Mouse (Mus musculus): Measurements from ENCODE around the gene Arhgef38. TPM values are rescaled to one million over a fixed set of nuclear protein-coding genes. Genes with fewer than 3 reads are reported as not detected.

Gene Arhgef38
- polyA plus RNA-seq, 1 experiment: not detected

DNA sequence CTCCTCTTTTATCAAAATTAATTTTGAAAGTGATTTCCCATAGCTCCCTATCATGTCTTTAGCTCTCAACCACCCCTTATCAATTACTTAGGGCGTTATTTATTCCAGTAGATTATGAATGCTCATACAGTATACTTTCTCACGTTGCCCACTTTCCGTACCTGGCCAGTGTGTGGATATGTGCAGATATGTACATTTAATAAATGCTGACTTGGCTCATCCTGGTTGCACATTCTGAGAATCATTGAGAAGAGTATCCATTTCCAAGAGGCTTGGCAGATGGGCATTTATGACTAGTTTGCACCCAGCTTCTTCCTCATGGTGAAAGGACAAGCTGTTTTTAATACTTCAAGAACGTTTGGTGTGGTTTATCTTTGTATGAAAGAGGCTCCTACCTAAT is 124.9 kb downstream of the Arhgef38 start:
- Histone ChIP-seq H3K4me1 (ENCODE audit: control insufficient read depth) (no peaks in the 10 kb centered on the region), H3K36me3 (ENCODE audit: control insufficient read depth) (peaks cover 49% of the 10 kb centered on the region), H3K27me3 (ENCODE audit: control insufficient read depth) (no peaks in the 10 kb centered on the region), H3K4me3 (replicated peaks) (no peak overlapping the region), H3K9me3 (ENCODE audit: control insufficient read depth, low read length) (no peaks in the 10 kb centered on the region)
- TF ChIP-seq TAL1 (IDR thresholded peaks at IDR 0.05; ENCODE audit: low read length) (no peak), GATA1 (IDR thresholded peaks at IDR 0.05; ENCODE audit: low read length) (no peak)

DNA sequence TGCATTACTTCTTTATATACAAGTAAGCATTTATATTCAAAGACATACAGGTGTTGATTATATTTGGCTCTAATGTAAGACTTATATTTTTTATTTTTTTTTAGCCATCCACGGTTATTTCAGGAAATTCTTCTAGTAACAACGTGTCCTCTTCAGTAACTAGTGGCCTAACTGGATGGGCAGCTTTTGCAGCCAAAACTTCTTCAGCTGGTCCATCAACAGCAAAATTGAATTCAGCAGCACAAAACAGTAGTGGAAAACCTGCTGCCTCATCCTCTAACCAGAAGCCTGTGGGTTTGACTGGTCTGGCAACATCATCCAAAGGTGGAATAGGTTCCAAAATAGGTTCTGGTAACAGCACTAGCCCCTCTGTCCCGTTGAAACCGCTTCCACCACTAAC is 126.0 kb downstream of the Arhgef38 start:
- Histone ChIP-seq H3K36me3 (ENCODE audit: control insufficient read depth) (peaks cover 59% of the 10 kb centered on the region), H3K4me1 (ENCODE audit: control insufficient read depth) (no peaks in the 10 kb centered on the region), H3K27me3 (ENCODE audit: control insufficient read depth) (no peaks in the 10 kb centered on the region), H3K9me3 (ENCODE audit: control insufficient read depth, low read length) (no peaks in the 10 kb centered on the region), H3K4me3 (replicated peaks) (no peak overlapping the region)
- TF ChIP-seq TAL1 (IDR thresholded peaks at IDR 0.05; ENCODE audit: low read length): no peak
- TF ChIP-seq GATA1 (IDR thresholded peaks at IDR 0.05; ENCODE audit: low read length): no peak

DNA sequence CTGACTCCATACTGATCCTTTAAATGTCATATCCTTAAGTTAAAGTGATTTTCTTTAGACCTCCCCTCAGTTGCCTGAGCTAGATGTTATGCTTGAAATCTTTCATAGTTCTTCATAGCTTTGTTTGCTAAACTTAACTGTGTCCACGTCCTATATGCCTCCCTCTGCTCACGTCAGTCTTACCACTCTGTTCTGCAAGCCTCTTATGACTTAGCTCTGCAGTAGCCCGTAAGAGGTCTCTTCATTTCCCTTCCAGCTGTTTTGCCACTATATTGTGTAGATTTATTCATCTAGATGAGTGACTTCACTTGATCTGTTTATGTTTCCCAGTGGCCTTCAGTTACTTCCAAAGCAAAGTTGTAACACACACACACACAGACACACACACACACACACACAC is 130.3 kb downstream of the Arhgef38 start:
- Histone ChIP-seq H3K4me3 (replicated peaks) (no peak overlapping the region), H3K4me1 (ENCODE audit: control insufficient read depth) (no peaks in the 10 kb centered on the region), H3K36me3 (ENCODE audit: control insufficient read depth) (peaks cover 86% of the 10 kb centered on the region), H3K27me3 (ENCODE audit: control insufficient read depth) (no peaks in the 10 kb centered on the region), H3K9me3 (ENCODE audit: control insufficient read depth, low read length) (no peaks in the 10 kb centered on the region)
- TF ChIP-seq GATA1 (IDR thresholded peaks at IDR 0.05; ENCODE audit: low read length) (no peak), TAL1 (IDR thresholded peaks at IDR 0.05; ENCODE audit: low read length) (no peak)

DNA sequence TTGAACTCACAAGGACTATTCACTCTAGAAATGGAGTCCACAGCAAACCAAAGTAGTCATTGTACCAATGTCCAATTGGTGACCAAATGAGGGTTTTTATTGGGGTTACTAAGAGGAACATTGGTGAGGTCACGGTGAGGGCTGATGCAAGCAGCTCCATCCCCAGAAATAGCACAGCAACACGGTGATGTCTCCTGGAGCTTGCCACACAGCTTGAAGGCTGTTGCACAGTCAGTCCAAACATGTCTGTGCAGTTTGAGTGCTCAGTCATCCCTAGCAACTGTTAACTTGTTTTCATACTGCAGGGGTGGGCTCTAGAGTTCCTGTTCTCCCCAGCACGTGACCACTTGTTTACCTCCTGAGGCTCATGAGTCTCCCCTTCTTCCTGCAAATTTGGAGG is 131.0 kb downstream of the Arhgef38 start:
- H3K4me3 ChIP-seq (replicated peaks): no peak overlapping the region
- peaks cover 85% of the 10 kb centered on the region for H3K36me3 ChIP-seq (ENCODE audit: control insufficient read depth)
- peaks cover 2% of the 10 kb centered on the region for H3K4me1 ChIP-seq (ENCODE audit: control insufficient read depth)
- H3K9me3 ChIP-seq (ENCODE audit: control insufficient read depth, low read length): no peaks in the 10 kb centered on the region
- no peaks in the 10 kb centered on the region for H3K27me3 ChIP-seq (ENCODE audit: control insufficient read depth)
- TF ChIP-seq TAL1 (IDR thresholded peaks at IDR 0.05; ENCODE audit: low read length): no peak
- no peak for TF ChIP-seq GATA1 (IDR thresholded peaks at IDR 0.05; ENCODE audit: low read length)

DNA sequence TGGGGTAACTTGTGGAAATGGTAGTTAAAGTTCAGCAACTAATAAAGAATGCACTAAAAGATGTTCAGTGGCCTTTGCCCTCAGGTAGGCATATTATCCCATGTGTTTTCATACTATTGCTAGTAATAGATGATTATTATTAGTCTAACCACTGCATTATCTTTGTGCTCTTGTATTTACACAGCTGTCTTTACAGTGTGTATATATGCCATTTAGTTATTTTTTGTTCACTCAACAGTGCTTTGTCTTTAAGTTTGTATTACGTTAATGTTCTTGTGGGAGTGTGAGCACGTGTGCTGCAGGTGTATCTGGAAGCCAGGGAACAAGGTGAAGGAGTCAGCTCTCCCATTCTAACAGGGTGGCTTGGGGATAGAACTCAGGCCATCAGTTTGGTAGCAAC is 135.8 kb downstream of the Arhgef38 start:
- peaks cover 23% of the 10 kb centered on the region for H3K4me1 ChIP-seq (ENCODE audit: control insufficient read depth)
- no peak overlapping the region for H3K4me3 ChIP-seq (replicated peaks)
- no peaks in the 10 kb centered on the region for H3K9me3 ChIP-seq (ENCODE audit: control insufficient read depth, low read length)
- no peak for TF ChIP-seq GATA1 (IDR thresholded peaks at IDR 0.05; ENCODE audit: low read length)
- no peak for TF ChIP-seq TAL1 (IDR thresholded peaks at IDR 0.05; ENCODE audit: low read length)
- H3K27me3 ChIP-seq (ENCODE audit: control insufficient read depth): no peaks in the 10 kb centered on the region
- peaks cover 71% of the 10 kb centered on the region for H3K36me3 ChIP-seq (ENCODE audit: control insufficient read depth)

DNA sequence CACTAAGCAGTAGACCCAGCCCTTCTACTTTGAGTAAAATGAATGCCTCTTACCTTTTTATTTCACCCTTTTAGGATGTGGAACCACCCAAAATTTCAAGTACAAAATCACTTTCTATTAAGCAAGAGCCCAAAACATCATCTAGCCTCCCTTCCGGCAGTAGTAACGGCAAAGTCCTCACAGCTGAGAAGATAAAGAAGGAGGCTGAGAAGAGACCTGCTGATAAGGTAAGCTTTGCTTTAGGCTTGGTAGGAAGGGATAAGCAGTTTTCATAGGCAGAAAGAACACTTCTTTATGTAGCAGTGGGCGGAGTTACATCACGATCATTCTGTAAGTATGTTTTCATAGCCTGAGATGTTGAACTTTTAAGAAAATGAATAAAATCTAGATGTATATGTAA is 136.4 kb downstream of the Arhgef38 start:
- Histone ChIP-seq H3K36me3 (ENCODE audit: control insufficient read depth) (peaks cover 65% of the 10 kb centered on the region), H3K27me3 (ENCODE audit: control insufficient read depth) (no peaks in the 10 kb centered on the region), H3K4me1 (ENCODE audit: control insufficient read depth) (peaks cover 27% of the 10 kb centered on the region), H3K4me3 (replicated peaks) (no peak overlapping the region), H3K9me3 (ENCODE audit: control insufficient read depth, low read length) (no peaks in the 10 kb centered on the region)
- TF ChIP-seq TAL1 (IDR thresholded peaks at IDR 0.05; ENCODE audit: low read length): no peak
- no peak for TF ChIP-seq GATA1 (IDR thresholded peaks at IDR 0.05; ENCODE audit: low read length)

DNA sequence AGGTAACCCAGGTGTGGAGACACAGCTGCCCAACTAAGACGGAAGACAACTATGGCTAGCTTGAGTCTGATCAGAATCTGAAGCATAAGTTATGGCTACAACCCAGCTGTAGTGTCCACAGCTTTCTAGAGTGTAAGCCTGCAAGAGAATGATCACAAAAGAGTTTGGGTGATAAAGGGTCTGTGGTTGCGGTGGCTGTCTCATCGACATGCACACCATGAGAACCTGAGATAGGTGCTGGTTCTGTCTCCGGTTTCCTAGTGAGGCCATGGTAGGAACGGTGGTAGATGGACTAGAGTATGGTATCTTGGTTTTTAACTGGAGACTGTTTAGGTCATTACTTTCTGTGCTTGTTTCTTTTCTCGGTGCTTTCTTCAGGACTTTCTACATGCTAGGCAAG is 136.8 kb downstream of the Arhgef38 start:
- TF ChIP-seq TAL1 (IDR thresholded peaks at IDR 0.05; ENCODE audit: low read length): no peak
- TF ChIP-seq GATA1 (IDR thresholded peaks at IDR 0.05; ENCODE audit: low read length): no peak
- H3K4me3 ChIP-seq (replicated peaks): no peak overlapping the region
- no peaks in the 10 kb centered on the region for H3K9me3 ChIP-seq (ENCODE audit: control insufficient read depth, low read length)
- no peaks in the 10 kb centered on the region for H3K27me3 ChIP-seq (ENCODE audit: control insufficient read depth)
- H3K4me1 ChIP-seq (ENCODE audit: control insufficient read depth): peaks cover 31% of the 10 kb centered on the region
- peaks cover 65% of the 10 kb centered on the region for H3K36me3 ChIP-seq (ENCODE audit: control insufficient read depth)

DNA sequence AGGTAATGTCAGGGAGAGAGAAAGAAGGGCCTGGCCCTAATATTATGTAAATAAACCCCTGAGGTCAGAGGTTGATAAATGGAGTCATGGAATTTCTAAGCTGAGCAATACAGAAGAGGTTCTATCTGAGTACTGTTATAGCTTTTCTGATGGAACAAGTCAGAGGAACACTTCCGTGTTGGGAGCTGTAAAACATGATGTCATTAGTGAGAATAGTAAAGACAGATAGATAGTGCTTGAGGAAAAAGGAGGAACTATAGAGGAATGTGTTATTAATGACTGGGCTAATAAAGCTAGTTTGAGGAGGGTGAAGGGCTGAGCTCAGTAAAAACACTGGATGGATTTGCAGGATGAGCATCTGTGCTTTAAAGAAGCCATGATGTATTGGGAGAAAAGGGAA is 140.4 kb downstream of the Arhgef38 start:
- peaks cover 50% of the 10 kb centered on the region for H3K4me1 ChIP-seq (ENCODE audit: control insufficient read depth)
- H3K4me3 ChIP-seq (replicated peaks): no peak overlapping the region
- peaks cover 34% of the 10 kb centered on the region for H3K36me3 ChIP-seq (ENCODE audit: control insufficient read depth)
- TF ChIP-seq TAL1 (IDR thresholded peaks at IDR 0.05; ENCODE audit: low read length) (no peak), GATA1 (IDR thresholded peaks at IDR 0.05; ENCODE audit: low read length) (no peak)
- H3K27me3 ChIP-seq (ENCODE audit: control insufficient read depth): no peaks in the 10 kb centered on the region
- H3K9me3 ChIP-seq (ENCODE audit: control insufficient read depth, low read length): no peaks in the 10 kb centered on the region

DNA sequence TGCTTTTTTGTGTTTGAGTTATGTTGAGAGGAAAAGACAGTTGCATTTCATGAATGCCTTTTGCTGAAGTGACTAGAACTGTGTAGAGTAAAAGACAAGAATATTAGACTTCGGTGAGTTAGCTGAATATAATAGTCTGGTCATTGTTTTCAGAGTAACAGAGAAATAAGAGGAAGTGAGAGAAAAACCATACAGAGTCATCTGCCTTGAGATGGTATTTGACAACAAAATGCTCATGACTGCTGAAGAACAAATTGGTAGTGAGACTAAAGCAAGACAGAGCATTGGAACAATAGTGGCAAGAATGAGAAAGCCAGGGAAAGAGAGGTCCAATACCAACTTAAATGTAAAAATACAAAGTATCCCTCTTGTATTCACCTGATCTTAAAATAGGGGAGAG is 141.8 kb downstream of the Arhgef38 start:
- TF ChIP-seq TAL1 (IDR thresholded peaks at IDR 0.05; ENCODE audit: low read length) (no peak), GATA1 (IDR thresholded peaks at IDR 0.05; ENCODE audit: low read length) (no peak)
- H3K4me1 ChIP-seq (ENCODE audit: control insufficient read depth): peaks cover 45% of the 10 kb centered on the region
- no peaks in the 10 kb centered on the region for H3K9me3 ChIP-seq (ENCODE audit: control insufficient read depth, low read length)
- H3K4me3 ChIP-seq (replicated peaks): peak overlapping the region; percentile 74
- H3K27me3 ChIP-seq (ENCODE audit: control insufficient read depth): no peaks in the 10 kb centered on the region
- peaks cover 21% of the 10 kb centered on the region for H3K36me3 ChIP-seq (ENCODE audit: control insufficient read depth)

DNA sequence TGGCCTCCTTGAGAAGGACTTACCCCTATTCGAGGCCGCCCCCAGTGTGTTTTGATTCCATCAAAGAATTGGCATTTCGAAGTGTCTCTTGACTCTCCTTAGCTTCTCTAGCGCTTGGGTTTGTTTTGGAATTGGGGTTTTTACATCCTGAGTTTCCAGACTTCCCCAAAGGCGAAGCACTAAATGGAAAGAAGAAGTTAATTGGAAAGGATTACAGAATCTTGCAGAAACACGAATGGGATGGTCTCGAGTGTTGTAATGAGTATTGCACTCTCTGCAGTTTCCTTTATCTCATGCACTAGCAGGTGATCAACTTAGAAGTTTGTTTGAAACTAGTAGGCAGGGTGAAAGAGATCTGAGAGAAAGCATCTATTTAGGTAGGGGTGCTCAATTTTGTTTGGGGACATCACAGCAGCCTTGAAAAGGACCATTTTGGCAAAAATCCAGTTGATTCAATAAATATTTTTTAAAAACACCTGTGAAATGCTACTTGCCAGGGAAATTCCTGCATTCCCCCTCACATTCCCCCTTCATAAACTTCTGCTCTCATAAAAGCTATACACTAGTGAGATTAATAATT is 142.4 kb downstream of the Arhgef38 start:
- Histone ChIP-seq H3K36me3 (ENCODE audit: control insufficient read depth) (peaks cover 15% of the 10 kb centered on the region), H3K27me3 (ENCODE audit: control insufficient read depth) (no peaks in the 10 kb centered on the region), H3K4me1 (ENCODE audit: control insufficient read depth) (peaks cover 41% of the 10 kb centered on the region), H3K9me3 (ENCODE audit: control insufficient read depth, low read length) (no peaks in the 10 kb centered on the region), H3K4me3 (replicated peaks) (peak overlapping the region; percentile 74)
- no peak for TF ChIP-seq TAL1 (IDR thresholded peaks at IDR 0.05; ENCODE audit: low read length)

Measured in erythroblast, embryonic 14.5 days (primary cell).